Mouse (Mus musculus) limb, embryonic 11.5 days (tissue): ENCODE measurements at regions not wholly inside any gene's neighbourhood (a gene's known extent, or its start where the extent isn't known, plus 50 kb on each side); places are given as distances from the start of the nearest gene placed in this dataset.

Source experiments
- ATAC-seq: fragments of 200-750 bp; cut with Nextera tagmentation; 2 replicates; pipeline ENCODE4 v1.8.0; 2017; ENCODE audit warnings: low read depth; ENCODE audit not compliant: insufficient number of reproducible peaks, low FRiP score, low TSS enrichment
- DNase-seq: peaks from one replicate; pipeline ENCODE4 v3.0.0-alpha.2; 2015; ENCODE audit warnings: low spot score
- H3K27ac ChIP-seq: fragments of 300-500 bp; sonication (generic); replicated peaks from 2 replicates; pipeline ENCODE4 v1.5.1; 2014; ENCODE audit warnings: low read depth, mild to moderate bottlenecking, low read length
- H3K27me3 ChIP-seq: fragments of 300-500 bp; sonication (generic); 2 replicates; pipeline ENCODE4 v1.6.1; 2014; ENCODE audit warnings: mild to moderate bottlenecking, low read length, mixed read lengths; ENCODE audit not compliant: control insufficient read depth, insufficient read depth
- H3K36me3 ChIP-seq: fragments of 300-500 bp; sonication (generic); 2 replicates; pipeline ENCODE4 v1.6.1; 2014; ENCODE audit warnings: mild to moderate bottlenecking, low read length, moderate library complexity, mixed read lengths; ENCODE audit not compliant: control insufficient read depth, insufficient read depth
- H3K4me1 ChIP-seq: fragments of 300-500 bp; sonication (generic); 2 replicates; pipeline ENCODE4 v1.6.1; 2014; ENCODE audit warnings: low read length, mixed read lengths; ENCODE audit not compliant: control insufficient read depth, insufficient read depth
- H3K4me2 ChIP-seq: fragments of 300-500 bp; sonication (generic); 2 replicates; pipeline ENCODE4 v1.6.1; 2014; ENCODE audit warnings: low read depth, mild to moderate bottlenecking, moderate library complexity; ENCODE audit not compliant: severe bottlenecking
- H3K4me3 ChIP-seq: fragments of 300-500 bp; sonication (generic); 2 replicates; pipeline ENCODE4 v1.5.1; 2014; ENCODE audit warnings: low read depth, low read length
- H3K9ac ChIP-seq: fragments of 300-500 bp; sonication (generic); 2 replicates; pipeline ENCODE4 v1.6.1; 2014; ENCODE audit warnings: mild to moderate bottlenecking, low read length
- H3K9me3 ChIP-seq: fragments of 300-500 bp; sonication (generic); 2 replicates; pipeline ENCODE4 v1.6.1; 2016; ENCODE audit warnings: low read length; ENCODE audit not compliant: control insufficient read depth
- WGBS: fragments of 180-500 bp; shearing (Covaris S2); extraction: QIAGEN DNeasy Blood & Tissue Kit; methylation state at CpG from one replicate; pipeline ENCODE4 v1.1.7; 2014; 5-methylcytosine and 5-hydroxymethylcytosine counted together

- no peak for ATAC-seq
Measured at GRCm38 (mm10) chr4:12658594-12658993, 486.8 kb upstream of the Fam92a start.

GRCm38 (mm10) chr4:12657820-12658219 lies 486.0 kb upstream of the Fam92a start:
- DNase-seq (no peak), ATAC-seq (no peak)
- no peak overlapping the region for H3K4me3 ChIP-seq
- WGBS: 90% methylated on average over 1 of the region's 1 CpGs
- no peak overlapping the region for H3K4me2 ChIP-seq
- H3K9ac ChIP-seq: no peak overlapping the region
- no peaks in the 10 kb centered on the region for H3K36me3 ChIP-seq
- H3K4me1 ChIP-seq: no peaks in the 10 kb centered on the region
- H3K27me3 ChIP-seq: no peaks in the 10 kb centered on the region
- no peak overlapping the region for H3K27ac ChIP-seq
- H3K9me3 ChIP-seq: no peaks in the 10 kb centered on the region

More at GRCm38 (mm10) chr4:12658594-12658993, 486.8 kb upstream of the Fam92a start:
- no peak overlapping the region for H3K9ac ChIP-seq
- no peaks in the 10 kb centered on the region for H3K27me3 ChIP-seq
- WGBS: 37% methylated on average over 6 of the region's 6 CpGs
- H3K9me3 ChIP-seq: no peaks in the 10 kb centered on the region
- H3K27ac ChIP-seq: no peak overlapping the region
- DNase-seq: no peak
- H3K4me1 ChIP-seq: no peaks in the 10 kb centered on the region
- no peak overlapping the region for H3K4me3 ChIP-seq
- no peak overlapping the region for H3K4me2 ChIP-seq
- H3K36me3 ChIP-seq: no peaks in the 10 kb centered on the region

- H3K4me2 ChIP-seq: no peak overlapping the region
- H3K4me3 ChIP-seq: no peak overlapping the region
- no peaks in the 10 kb centered on the region for H3K9me3 ChIP-seq
- no peak overlapping the region for H3K27ac ChIP-seq
- H3K4me1 ChIP-seq: no peaks in the 10 kb centered on the region
- H3K27me3 ChIP-seq: no peaks in the 10 kb centered on the region
- DNase-seq (no peak), ATAC-seq (no peak)
- no peak overlapping the region for H3K9ac ChIP-seq
- WGBS: 86% methylated on average over 6 of the region's 6 CpGs
- H3K36me3 ChIP-seq: no peaks in the 10 kb centered on the region
Measured at GRCm38 (mm10) chr4:12656924-12657603, 485.2 kb upstream of the Fam92a start.

- H3K4me1 ChIP-seq: no peaks in the 10 kb centered on the region
- 60% methylated on average over 13 of the region's 13 CpGs for WGBS
- H3K9me3 ChIP-seq: no peaks in the 10 kb centered on the region
- no peak for ATAC-seq
- H3K36me3 ChIP-seq: no peaks in the 10 kb centered on the region
- DNase-seq: no peak
- no peak overlapping the region for H3K9ac ChIP-seq
- no peak overlapping the region for H3K4me2 ChIP-seq
- H3K4me3 ChIP-seq: no peak overlapping the region
- no peak overlapping the region for H3K27ac ChIP-seq
- H3K27me3 ChIP-seq: no peaks in the 10 kb centered on the region
Measured at GRCm38 (mm10) chr4:12655457-12656228, 483.8 kb upstream of the Fam92a start.

GRCm38 (mm10) chr4:12654568-12655456 lies 483.0 kb upstream of the Fam92a start:
- H3K27ac ChIP-seq: no peak overlapping the region

GRCm38 (mm10) chr4:12647732-12648131 lies 475.9 kb upstream of the Fam92a start:
- 49% methylated on average over 3 of the region's 3 CpGs for WGBS
- H3K4me2 ChIP-seq: no peak overlapping the region
- DNase-seq: no peak

More at GRCm38 (mm10) chr4:12654568-12655456, 483.0 kb upstream of the Fam92a start:
- no peaks in the 10 kb centered on the region for H3K4me1 ChIP-seq
- DNase-seq (no peak), ATAC-seq (no peak)
- H3K9me3 ChIP-seq: no peaks in the 10 kb centered on the region
- no peaks in the 10 kb centered on the region for H3K36me3 ChIP-seq
- H3K9ac ChIP-seq: no peak overlapping the region
- H3K4me3 ChIP-seq: no peak overlapping the region
- H3K27me3 ChIP-seq: no peaks in the 10 kb centered on the region
- 56% methylated on average over 12 of the region's 12 CpGs for WGBS
- no peak overlapping the region for H3K4me2 ChIP-seq

GRCm38 (mm10) chr4:12642525-12642928 lies 470.7 kb upstream of the Fam92a start:
- 17% methylated on average over 4 of the region's 4 CpGs for WGBS
- ATAC-seq (no peak), DNase-seq (peak; percentile 36)

More at GRCm38 (mm10) chr4:12647732-12648131, 475.9 kb upstream of the Fam92a start:
- no peak for ATAC-seq
- Histone ChIP-seq H3K27ac (no peak overlapping the region), H3K4me1 (no peaks in the 10 kb centered on the region), H3K9me3 (no peaks in the 10 kb centered on the region), H3K36me3 (no peaks in the 10 kb centered on the region), H3K27me3 (no peaks in the 10 kb centered on the region), H3K9ac (no peak overlapping the region), H3K4me3 (no peak overlapping the region)

GRCm38 (mm10) chr4:12629375-12629821 lies 457.6 kb upstream of the Fam92a start:
- no peak for ATAC-seq

More at GRCm38 (mm10) chr4:12642525-12642928, 470.7 kb upstream of the Fam92a start:
- no peaks in the 10 kb centered on the region for H3K9me3 ChIP-seq
- no peak overlapping the region for H3K9ac ChIP-seq
- no peaks in the 10 kb centered on the region for H3K27me3 ChIP-seq
- H3K4me2 ChIP-seq: no peak overlapping the region
- H3K27ac ChIP-seq: no peak overlapping the region
- no peaks in the 10 kb centered on the region for H3K36me3 ChIP-seq
- no peaks in the 10 kb centered on the region; the same call in 1 of the 2 replicates for H3K4me1 ChIP-seq
- H3K4me3 ChIP-seq: no peak overlapping the region

More at GRCm38 (mm10) chr4:12629375-12629821, 457.6 kb upstream of the Fam92a start:
- no peak for DNase-seq
- Histone ChIP-seq H3K9ac (no peak overlapping the region), H3K27me3 (no peaks in the 10 kb centered on the region), H3K9me3 (no peaks in the 10 kb centered on the region), H3K36me3 (no peaks in the 10 kb centered on the region), H3K4me1 (peaks cover 2% of the 10 kb centered on the region; the same call in 1 of the 2 replicates), H3K27ac (no peak overlapping the region), H3K4me3 (no peak overlapping the region), H3K4me2 (no peak overlapping the region)
- WGBS: 73% methylated on average over 2 of the region's 2 CpGs
